Mouse (Mus musculus): ENCODE data around the gene Duoxa1.

Gene Duoxa1

DNA sequence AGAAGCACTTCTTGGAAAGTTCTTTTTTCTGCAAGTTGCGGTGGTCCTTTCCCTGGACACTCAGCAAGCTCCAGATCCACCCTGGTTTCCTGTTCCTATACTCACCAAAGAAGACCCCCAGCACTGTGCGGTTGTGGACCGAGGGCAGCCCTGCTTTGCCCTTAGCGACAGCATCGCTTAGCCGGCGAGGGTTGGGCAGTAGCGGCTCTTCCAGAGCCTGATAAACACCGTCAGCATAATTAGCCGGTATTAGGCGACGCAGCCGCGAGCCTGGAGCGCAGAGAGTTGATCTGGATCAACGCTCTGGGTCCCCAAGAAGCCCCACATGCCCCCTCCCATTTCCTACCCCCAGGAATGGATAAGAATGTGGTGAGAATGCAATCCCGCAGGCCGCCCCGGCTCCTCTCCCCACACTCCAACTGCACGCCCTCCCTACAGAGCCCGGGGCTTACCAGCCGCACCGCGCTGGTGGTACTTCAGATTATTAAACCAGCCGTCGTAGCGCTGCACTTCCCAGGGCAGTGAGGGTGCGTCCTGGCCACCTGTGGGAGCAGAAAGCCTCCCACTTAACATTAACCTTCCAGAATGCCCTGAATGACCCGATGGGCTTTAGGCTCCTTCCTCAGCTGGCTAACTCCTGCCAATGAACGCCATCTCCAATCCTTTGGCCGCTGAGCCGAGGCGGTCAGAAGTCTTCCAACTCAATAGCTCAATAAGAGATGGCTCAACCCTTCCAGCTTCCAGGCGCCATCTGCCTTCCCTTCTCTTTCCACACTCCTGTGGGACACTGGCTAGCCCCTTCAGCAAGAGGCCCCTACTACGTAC, 16.0 kb downstream of the Duoxa1 start:
- peak; percentile 49 for DNase-seq (ENCODE audit: low spot score)

- DNase-seq (ENCODE audit: low spot score), result no peak
Measured at GRCm38 (mm10) chr2:122294916-122295315, 18.6 kb downstream of the Duoxa1 start.

DNA sequence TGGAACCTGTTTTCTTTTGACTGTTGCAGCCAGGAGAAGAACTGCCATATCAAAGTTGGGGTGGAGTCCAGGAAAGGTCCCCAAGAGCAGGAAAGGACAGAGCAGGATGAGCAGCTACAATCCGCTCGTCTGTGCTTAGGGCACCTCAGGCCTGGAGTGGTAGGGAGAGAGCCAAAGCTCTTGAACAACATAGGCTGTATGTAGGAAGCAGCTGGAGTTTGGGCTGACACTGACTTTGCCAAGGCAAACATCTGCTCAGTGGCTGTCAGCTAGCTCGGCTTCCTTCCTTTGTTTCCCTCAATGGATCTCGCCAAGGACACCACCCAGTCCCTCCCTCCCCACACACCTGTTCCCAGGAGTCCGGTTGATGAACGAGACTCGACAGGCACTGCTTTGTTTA, 27.4 kb downstream of the Duoxa1 start:
- no peak for DNase-seq (ENCODE audit: low spot score)

- no peak for DNase-seq (ENCODE audit: low spot score)
Measured at GRCm38 (mm10) chr2:122284091-122284490, 29.4 kb downstream of the Duoxa1 start.

DNA sequence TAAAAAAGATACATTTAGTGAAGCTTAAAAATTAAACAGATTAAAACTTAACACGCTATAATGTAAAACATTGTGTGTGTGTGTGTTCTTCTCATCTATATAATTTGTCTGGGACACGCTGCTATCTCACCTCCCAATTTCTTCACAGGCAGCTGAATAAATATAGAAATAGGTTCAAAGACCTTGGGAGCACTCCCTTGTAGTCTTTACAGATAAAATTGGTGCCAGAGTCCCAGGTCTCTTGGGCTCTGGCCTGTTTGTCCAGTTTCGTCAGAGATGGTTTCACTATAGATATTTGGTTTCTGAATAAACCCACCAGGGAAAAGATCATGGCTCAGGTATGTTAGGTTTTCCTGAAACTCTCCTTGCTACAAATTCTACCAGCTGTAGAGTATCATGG, 34.8 kb downstream of the Duoxa1 start:
- no peak for DNase-seq (ENCODE audit: low spot score)

DNA sequence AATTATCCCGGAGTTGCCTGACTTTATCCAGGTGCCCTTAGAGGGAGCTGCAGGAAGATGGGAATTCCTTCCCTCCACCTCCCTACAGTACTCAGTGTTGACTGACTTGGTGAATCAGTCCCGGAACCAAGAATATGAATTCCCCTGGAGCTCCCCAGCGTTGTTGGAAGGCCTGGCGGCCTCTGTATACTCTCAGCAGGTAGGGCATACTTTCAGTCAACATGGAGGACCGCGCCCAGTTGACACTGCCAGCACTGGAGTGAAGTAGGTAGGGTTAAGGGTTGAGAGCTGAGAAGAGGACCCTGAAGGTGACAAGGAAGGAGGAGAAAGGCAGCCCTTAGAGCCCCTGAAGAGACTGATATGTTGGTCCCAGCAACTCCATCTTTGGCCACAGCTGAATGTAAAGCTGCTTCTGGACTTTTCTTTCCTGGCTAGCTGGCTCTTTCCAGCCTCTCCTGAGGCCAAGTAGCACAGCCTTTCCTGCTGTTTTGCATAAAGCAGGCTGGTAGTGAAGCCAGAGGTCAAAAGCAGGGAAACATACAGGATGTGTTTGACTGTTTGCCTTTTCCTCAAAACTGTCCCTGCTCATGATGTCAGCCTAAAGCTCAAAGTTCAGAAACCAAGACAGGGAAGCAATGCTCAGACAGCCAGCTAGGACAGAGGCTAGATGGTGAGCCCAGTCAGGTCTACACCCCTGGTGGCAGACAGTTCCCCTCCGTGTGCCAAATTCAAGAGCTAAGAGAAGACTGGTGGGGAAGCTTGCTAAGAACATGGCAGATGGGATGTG, 46.9 kb downstream of the Duoxa1 start:
- no peak for DNase-seq (ENCODE audit: low spot score)

GRCm38 (mm10) chr2:122264690-122265089, 48.8 kb downstream of the Duoxa1 start:
- DNase-seq (ENCODE audit: low spot score), result peak; percentile 64

GRCm38 (mm10) chr2:122260729-122261128, 52.8 kb downstream of the Duoxa1 start:
- DNase-seq (ENCODE audit: low spot score), result no peak

GRCm38 (mm10) chr2:122255997-122256396, 57.5 kb downstream of the Duoxa1 start:
- DNase-seq (ENCODE audit: low spot score), result no peak

Measured in retina, embryonic 14.5 days (tissue).